Mouse (Mus musculus) olfactory bulb, adult 2 months (tissue): ENCODE measurements at regions not wholly inside any gene's neighbourhood (a gene's known extent, or its start where the extent isn't known, plus 50 kb on each side); places are given as distances from the start of the nearest gene placed in this dataset.

Experiments used
- CTCF ChIP-seq: fragments of 200-500 bp; IDR thresholded peaks from 2 replicates; pipeline ENCODE4 v1.5.1; 2012; ENCODE audit warnings: low read depth, mild to moderate bottlenecking, low read length, moderate library complexity; ENCODE audit not compliant: insufficient read depth
- POLR2A ChIP-seq: fragments of 200-500 bp; IDR thresholded peaks from 2 replicates; pipeline ENCODE4 v1.6.1; 2012; ENCODE audit warnings: mild to moderate bottlenecking, low read depth, low read length, moderate library complexity; ENCODE audit not compliant: insufficient read depth

DNA sequence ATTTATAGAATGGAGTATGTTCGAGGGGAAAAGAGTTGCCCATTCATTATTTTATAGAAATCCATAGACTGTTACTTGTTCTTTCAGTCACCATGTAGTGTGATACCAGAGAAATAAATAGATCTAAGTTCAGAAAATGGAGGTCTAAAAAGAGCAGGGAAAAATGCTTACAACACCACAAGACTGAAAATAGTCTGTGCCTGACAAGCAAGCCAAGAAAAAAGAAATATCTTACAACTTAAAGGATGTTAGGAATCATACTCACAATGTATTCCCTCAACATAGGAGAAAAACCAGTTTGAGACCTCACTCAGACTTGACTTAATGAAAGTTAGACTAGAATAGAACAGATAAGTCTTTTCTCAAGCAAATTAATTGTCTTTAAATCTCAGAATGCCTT is 1486.6 kb upstream of the Sel1l start:
- TF ChIP-seq CTCF: no peak
- no peak for TF ChIP-seq POLR2A
